Mouse (Mus musculus) kidney, postnatal 36 days (tissue): ENCODE measurements at regions not wholly inside any gene's neighbourhood (a gene's known extent, or its start where the extent isn't known, plus 50 kb on each side); places are given as distances from the start of the nearest gene placed in this dataset.

Experiments
- DNase-seq, 2 experiments: peaks; one replicate each; pipeline ENCODE4 v3.0.0; 2021 to 2022; ENCODE audit warnings: mixed read lengths in 2 of 2

GRCm38 (mm10) chr6:93391166-93391565 lies 447.9 kb upstream of the Adamts9 start:
- no peak for DNase-seq

- DNase-seq, result no peak
Observed at GRCm38 (mm10) chr6:93371341-93371740, 428.0 kb upstream of the Adamts9 start.

GRCm38 (mm10) chr6:93363846-93364245 lies 420.6 kb upstream of the Adamts9 start:
- peak in 1 of 2 experiments; percentile 20 for DNase-seq

- DNase-seq, result no peak
Observed at GRCm38 (mm10) chr6:93353353-93354125, 410.2 kb upstream of the Adamts9 start.

GRCm38 (mm10) chr6:93349936-93350700 lies 406.8 kb upstream of the Adamts9 start:
- no peak for DNase-seq

DNA sequence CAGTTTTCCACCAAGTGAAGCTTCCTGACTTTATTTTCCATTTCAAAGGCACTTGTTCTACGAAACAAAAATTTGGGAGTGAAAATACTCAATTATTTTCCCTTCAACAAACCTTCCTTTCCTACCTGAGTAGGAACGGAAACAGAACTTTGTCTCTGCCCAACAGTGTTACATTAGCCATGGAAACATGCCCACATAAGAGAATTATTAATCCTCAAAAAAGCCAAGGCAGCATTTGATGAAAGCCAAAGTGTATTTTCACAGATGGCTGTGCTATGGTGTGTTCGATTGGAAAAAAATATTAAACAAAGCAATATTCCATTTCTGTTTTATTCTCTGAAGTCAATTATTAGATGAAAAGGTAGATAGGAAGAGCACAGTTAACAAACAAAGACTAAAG lies 404.8 kb upstream of the Adamts9 start:
- DNase-seq, result peak in 1 of 2 experiments; percentile 30

- no peak for DNase-seq
Observed at GRCm38 (mm10) chr6:93328683-93329082, 385.4 kb upstream of the Adamts9 start.

DNA sequence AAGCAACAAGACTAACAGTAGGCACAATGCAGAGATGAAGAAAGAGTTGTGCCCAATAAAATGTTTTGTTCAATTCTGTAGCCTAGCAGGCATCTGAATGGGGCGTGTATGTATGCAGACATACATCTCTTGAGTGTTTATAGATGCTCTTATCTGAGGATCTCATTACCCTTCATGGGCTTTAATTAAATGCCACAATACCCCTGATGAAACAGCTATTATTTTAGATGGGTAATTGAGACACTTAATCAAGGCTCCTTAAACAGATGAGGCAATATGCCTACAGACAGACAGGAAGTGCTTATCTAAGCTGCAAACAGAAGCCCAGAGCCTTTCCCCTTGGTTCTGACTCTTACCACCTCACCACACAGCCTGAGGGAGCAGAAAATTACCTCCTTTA lies 384.6 kb upstream of the Adamts9 start:
- DNase-seq, result no peak

GRCm38 (mm10) chr6:93323881-93324280 lies 380.6 kb upstream of the Adamts9 start:
- DNase-seq, result no peak

DNA sequence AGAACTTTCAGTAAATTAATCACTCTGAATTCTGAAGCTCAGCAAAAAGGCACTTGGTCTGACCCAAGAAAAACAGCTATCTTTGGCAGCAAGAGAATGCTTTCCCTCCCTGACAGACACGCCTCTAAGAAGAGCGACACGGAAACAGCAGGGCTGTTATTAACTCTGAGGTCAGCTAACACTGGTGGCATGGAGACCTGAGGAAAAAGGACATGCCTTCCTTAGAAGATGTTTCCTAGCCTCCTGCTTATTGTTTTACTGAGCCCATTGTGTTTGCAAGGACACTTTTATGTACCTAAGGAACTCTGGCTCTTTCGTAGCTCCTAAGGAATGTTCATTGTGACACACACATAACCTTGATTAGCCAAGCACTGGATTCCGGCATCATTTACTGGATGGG lies 371.3 kb upstream of the Adamts9 start:
- DNase-seq, result peak; percentile 7 to 9

GRCm38 (mm10) chr6:93305176-93305575 lies 361.9 kb upstream of the Adamts9 start:
- no peak for DNase-seq

DNA sequence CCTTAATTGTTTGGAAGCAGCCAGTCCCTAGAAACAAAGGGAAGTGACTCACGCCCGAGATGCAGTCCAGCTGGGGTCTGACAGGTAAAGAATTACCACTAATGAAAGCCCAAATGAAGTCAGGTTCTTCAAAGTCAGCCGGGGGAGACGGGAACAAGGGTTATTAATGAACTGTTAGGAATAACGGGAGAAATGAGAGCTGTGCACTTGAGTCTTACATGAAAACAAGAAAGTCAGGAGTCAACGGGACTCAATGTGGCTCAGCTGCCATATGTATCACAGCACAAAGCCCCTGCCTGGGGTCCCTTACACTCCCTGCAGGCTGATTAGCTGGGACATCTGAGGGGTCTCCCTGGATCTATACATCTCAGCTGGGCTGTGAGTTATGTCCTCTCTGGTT lies 354.7 kb upstream of the Adamts9 start:
- no peak for DNase-seq

DNA sequence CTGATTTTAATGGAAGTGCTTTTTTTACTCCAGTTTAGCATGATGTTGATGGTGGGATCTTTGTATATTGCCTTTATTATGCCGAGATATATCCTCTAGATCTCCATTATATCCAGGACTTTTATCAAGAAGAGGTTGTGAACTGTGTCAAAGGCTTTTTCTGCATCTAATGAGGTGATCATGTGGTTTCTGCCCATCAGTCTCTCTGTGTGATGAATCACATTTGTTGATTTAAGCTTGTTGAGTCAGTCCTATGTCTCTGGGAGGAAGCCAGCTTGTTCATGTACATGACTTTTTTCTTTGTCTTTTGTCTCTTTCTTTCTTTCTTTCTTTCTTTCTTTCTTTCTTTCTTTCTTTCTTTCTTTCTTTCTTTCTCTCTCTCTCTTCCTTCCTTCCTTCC lies 348.4 kb upstream of the Adamts9 start:
- DNase-seq, result no peak

DNA sequence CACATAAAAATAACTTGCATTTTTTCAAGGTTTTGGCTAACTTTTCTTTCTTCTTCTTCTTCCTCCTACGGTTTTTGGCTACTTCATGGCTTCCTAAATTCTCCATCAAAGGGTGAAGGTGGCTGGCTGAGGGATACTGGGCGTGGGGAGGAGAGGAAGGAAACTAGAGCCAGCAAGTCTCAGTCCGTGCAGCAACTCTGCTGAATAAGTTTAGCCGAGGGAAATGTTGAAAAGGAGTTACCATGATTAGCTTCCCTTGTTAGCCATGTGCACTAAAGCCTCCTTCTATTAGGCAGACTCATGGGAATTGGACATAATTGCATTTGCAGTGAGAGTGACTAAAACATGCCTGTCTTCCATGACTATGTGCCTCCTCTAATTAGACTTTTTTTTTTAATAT lies 345.1 kb upstream of the Adamts9 start:
- DNase-seq, result no peak

- DNase-seq, result no peak
Observed at GRCm38 (mm10) chr6:93285796-93286195, 342.5 kb upstream of the Adamts9 start.

- no peak for DNase-seq
Observed at GRCm38 (mm10) chr6:93281530-93281929, 338.2 kb upstream of the Adamts9 start.

GRCm38 (mm10) chr6:93273917-93274513 lies 330.7 kb upstream of the Adamts9 start:
- peak; percentile 2 to 15 for DNase-seq

- no peak for DNase-seq
Observed at GRCm38 (mm10) chr6:93272206-93272605, 328.9 kb upstream of the Adamts9 start.

- no peak for DNase-seq
Observed at GRCm38 (mm10) chr6:93266826-93267225, 323.5 kb upstream of the Adamts9 start.

DNA sequence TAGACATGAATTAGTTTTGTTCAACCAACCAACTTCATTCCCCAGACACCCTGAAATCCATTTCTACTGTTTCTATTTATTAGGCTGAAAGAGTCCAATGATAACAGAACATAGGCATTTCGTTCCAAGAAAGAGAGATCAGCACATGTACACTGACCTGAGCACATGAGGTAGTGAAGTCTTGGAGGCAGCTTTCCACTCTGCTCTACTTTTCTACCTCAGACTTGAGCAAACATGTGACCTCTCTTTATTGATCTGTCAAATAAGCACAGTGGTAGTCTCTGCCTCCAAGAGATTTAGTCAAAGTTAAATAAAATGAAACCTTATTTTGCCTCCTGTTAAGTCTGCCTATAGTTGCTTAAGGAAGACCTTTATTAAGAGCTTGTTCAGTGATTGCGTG lies 321.9 kb upstream of the Adamts9 start:
- DNase-seq, result no peak

GRCm38 (mm10) chr6:93260827-93261226 lies 317.5 kb upstream of the Adamts9 start:
- DNase-seq, result no peak

DNA sequence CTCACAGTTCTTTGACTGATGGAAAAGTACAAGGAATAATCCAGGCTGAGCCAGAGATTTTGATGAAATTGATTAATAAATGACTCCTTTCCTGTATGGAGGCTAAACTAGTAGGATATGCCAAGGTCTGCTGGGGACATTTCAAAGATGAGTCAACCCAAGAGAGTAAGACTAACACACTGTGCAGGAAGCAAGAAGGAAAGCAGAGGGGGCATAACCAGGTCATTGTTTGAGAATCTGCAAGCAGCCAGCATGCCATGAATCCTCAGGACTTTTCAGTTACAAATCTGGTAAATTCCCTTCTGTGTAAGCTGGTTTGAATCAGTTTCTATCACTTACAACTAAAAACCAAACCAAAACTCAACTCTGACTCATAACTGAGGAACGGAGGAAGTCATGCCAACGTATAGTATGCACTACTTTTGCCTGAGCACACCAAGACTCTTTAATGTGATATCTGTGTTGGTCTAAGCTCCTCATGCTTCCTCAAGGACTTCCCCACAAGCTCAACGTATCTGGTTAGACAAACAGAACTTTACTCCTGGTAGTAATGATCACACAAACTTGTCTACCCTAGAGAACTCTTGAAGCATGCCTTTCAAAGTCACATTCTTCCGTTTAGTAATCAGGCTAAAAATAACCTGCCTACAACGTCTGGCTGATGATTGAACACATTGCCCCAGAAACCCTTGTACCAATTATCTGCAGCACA lies 314.0 kb upstream of the Adamts9 start:
- peak; percentile 36 to 73 for DNase-seq

- DNase-seq, result no peak
Observed at GRCm38 (mm10) chr6:93253746-93254145, 310.5 kb upstream of the Adamts9 start.
